Mouse (Mus musculus) kidney, embryonic 16.5 days (tissue): ENCODE data around the gene Npy. TPM values are rescaled to one million over a fixed set of nuclear protein-coding genes. Genes with fewer than 3 reads are reported as not detected.
A peak's percentile ranks its signal among the peaks of the same experiment; 100 is the strongest.

Experiments
- ATAC-seq: fragments of 200-750 bp; cut with Nextera tagmentation; 2 replicates; pipeline ENCODE4 v1.8.0; 2017; ENCODE audit warnings: moderate TSS enrichment; ENCODE audit not compliant: low FRiP score, low TSS enrichment
- H3K27ac ChIP-seq: fragments of 300-500 bp; sonication (generic); 2 replicates; pipeline ENCODE4 v1.5.1; 2014; ENCODE audit warnings: low read length
- H3K27me3 ChIP-seq: fragments of 300-500 bp; sonication (generic); 2 replicates; pipeline ENCODE4 v1.6.1; 2014; ENCODE audit warnings: low read length, control low read depth, mixed read lengths; ENCODE audit not compliant: insufficient read depth
- H3K36me3 ChIP-seq: fragments of 300-500 bp; sonication (generic); 2 replicates; pipeline ENCODE4 v1.6.1; 2014; ENCODE audit warnings: low read length, control low read depth, mixed read lengths; ENCODE audit not compliant: insufficient read depth
- H3K4me1 ChIP-seq: fragments of 300-500 bp; sonication (generic); 2 replicates; pipeline ENCODE4 v1.6.1; 2014; ENCODE audit warnings: low read length, control low read depth, mixed read lengths; ENCODE audit not compliant: insufficient read depth
- H3K4me2 ChIP-seq: fragments of 300-500 bp; sonication (generic); replicated peaks from 2 replicates; pipeline ENCODE4 v1.6.1; 2014; ENCODE audit warnings: low read depth, low read length
- H3K4me3 ChIP-seq: fragments of 300-500 bp; sonication (generic); 2 replicates; pipeline ENCODE4 v1.5.1; 2014; ENCODE audit warnings: mild to moderate bottlenecking, low read length
- H3K9ac ChIP-seq: fragments of 300-500 bp; sonication (generic); replicated peaks from 2 replicates; pipeline ENCODE4 v1.6.1; 2014; ENCODE audit warnings: low read length
- H3K9me3 ChIP-seq: fragments of 300-500 bp; sonication (generic); 2 replicates; pipeline ENCODE4 v1.6.1; 2016; ENCODE audit warnings: low read length, control low read depth
- WGBS: fragments of 180-500 bp; shearing (Covaris S2); extraction: QIAGEN DNeasy Blood & Tissue Kit; methylation state at CpG from one replicate; pipeline ENCODE4 v1.1.7; 2014; 5-methylcytosine and 5-hydroxymethylcytosine counted together
- polyA plus RNA-seq: library from polyadenylated mRNA; unstranded; fragments of >200 nt; fragmentation: Nextera tagmentation; extraction: Ambion mirVana; gene quantifications from 2 replicates; pipeline ENCODE4 v1.2.1, GENCODE M21; 2015

Npy gene
- polyA plus RNA-seq, 1 experiment from 2014 or later: 25.4 TPM

DNA sequence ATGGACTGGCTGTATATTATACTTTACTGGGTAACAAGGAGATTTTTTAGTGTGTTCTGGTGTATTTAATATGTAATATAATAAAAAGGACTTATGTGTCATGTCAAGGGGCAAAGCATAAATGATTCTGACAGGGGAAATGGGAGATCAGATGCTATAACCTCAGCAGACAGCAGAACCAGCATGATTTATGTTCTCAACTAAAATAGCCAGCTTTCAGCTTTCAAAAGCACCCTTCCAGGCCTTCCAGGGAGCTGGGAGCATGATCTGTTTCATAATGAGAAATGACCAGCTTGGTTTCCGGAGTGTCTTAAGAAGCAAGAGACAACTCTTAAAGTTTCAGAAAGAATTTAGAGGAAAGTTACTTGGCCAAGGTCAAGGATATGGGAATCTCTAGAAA lies 51.0 kb downstream of the Npy start:
- 21% methylated on average over 1 of the region's 1 CpGs for WGBS
- peak; percentile 69; the same call in 1 of the 2 replicates for ATAC-seq
- H3K4me1 ChIP-seq: peaks cover 12% of the 10 kb centered on the region
- H3K36me3 ChIP-seq: no peaks in the 10 kb centered on the region
- H3K27me3 ChIP-seq: no peaks in the 10 kb centered on the region
- no peaks in the 10 kb centered on the region for H3K9me3 ChIP-seq
- no peak overlapping the region for H3K27ac ChIP-seq
- H3K9ac ChIP-seq: no peak overlapping the region
- no peak overlapping the region for H3K4me2 ChIP-seq
- no peak overlapping the region for H3K4me3 ChIP-seq

GRCm38 (mm10) chr6:49875160-49875559 lies 52.6 kb downstream of the Npy start:
- H3K4me1 ChIP-seq: peaks cover 12% of the 10 kb centered on the region
- no peaks in the 10 kb centered on the region for H3K27me3 ChIP-seq
- H3K4me3 ChIP-seq: no peak overlapping the region
- ATAC-seq: no peak
- H3K4me2 ChIP-seq: no peak overlapping the region
- WGBS: 89% methylated on average over 2 of the region's 2 CpGs
- H3K27ac ChIP-seq: no peak overlapping the region
- H3K9me3 ChIP-seq: no peaks in the 10 kb centered on the region
- H3K36me3 ChIP-seq: no peaks in the 10 kb centered on the region
- no peak overlapping the region for H3K9ac ChIP-seq

DNA sequence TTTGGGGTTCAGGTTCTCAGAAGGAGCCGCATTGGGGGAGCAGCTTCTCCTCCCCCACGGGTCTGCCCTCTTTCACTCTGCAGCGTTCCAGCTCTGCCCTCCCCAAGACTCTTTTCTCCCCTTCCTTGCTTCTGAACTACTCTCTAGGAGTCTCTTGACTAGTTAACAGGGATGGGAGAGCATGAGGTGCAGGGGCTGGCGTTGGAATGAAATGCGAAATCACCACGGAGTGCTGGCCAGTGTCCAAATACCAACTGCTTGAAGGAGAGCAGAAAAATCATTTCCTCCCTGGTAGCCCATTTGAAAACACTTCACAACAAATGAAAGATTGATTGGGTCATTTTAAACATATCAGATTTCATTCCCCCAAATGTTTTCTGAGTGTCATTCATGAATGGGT lies 53.3 kb downstream of the Npy start:
- peaks cover 12% of the 10 kb centered on the region for H3K4me1 ChIP-seq
- ATAC-seq: no peak
- no peak overlapping the region for H3K27ac ChIP-seq
- H3K27me3 ChIP-seq: no peaks in the 10 kb centered on the region
- no peak overlapping the region for H3K9ac ChIP-seq
- WGBS: 54% methylated on average over 6 of the region's 6 CpGs
- H3K4me2 ChIP-seq: no peak overlapping the region
- H3K9me3 ChIP-seq: no peaks in the 10 kb centered on the region
- H3K4me3 ChIP-seq: no peak overlapping the region
- H3K36me3 ChIP-seq: no peaks in the 10 kb centered on the region
